Mouse (Mus musculus) adrenal gland, adult 8-10 months (tissue): ENCODE measurements around the gene Ppef2. TPM values are rescaled to one million over a fixed set of nuclear protein-coding genes. Genes with fewer than 3 reads are reported as not detected.

Experiments
- DNase-seq: peaks from one replicate; pipeline ENCODE4 v3.0.0; 2022
- total RNA-seq, 4 experiments: library from RNA; stranded (reverse); gene quantifications; 2 replicates each; pipeline ENCODE4 v1.2.4; 2022

The Ppef2 gene
- under 1 TPM in 2 of 4 experiments, not detected in 2; 0.31 to 0.55 TPM for total RNA-seq

GRCm38 (mm10) chr5:92256218-92256617, at the start of gene Ppef2:
Ppef2 (minus strand) TSS chr5:92256278.
- DNase-seq: no peak

DNA sequence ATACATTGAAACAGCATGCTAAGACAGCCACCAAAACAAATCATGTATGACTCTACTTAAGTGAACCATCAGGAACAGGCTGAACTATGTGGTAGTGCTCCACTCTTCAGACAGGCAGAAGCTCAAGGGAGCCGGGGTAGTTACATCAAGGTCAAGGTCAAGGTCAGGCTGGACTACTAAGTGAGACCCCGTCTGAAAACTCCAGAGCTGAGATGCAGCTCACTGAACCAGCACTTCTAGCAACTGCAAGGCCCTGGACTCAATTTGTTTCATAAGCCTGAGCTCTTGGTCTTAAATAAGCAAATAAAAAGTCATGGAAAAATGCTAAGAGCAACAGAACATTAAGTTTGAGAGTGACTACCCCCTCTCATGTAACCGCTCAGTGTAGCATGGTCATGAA, 48.2 kb upstream of the Ppef2 start:
- DNase-seq: no peak

GRCm38 (mm10) chr5:92302149-92302840, 46.2 kb upstream of the Ppef2 start:
- DNase-seq: no peak

DNA sequence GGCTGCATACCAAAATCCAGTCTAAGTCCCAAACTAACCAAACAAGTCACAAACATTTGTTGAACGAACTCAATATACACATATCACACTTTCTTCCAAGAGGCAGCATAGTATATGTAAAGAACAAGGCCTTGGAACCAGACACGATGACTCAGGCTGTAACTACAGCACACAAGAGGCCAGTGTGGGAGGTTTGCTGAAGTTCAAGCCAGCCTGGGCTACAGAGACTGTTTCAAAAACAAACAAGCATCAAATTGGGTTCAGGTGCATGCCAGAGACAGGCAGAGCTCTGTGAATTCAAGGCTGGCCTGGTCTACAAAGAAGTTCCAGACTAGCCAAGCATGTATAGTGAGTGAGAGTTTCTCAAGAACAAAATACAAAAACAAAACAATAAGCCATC, 38.4 kb upstream of the Ppef2 start:
- no peak for DNase-seq

GRCm38 (mm10) chr5:92291652-92292414, 35.8 kb upstream of the Ppef2 start:
- DNase-seq: no peak

DNA sequence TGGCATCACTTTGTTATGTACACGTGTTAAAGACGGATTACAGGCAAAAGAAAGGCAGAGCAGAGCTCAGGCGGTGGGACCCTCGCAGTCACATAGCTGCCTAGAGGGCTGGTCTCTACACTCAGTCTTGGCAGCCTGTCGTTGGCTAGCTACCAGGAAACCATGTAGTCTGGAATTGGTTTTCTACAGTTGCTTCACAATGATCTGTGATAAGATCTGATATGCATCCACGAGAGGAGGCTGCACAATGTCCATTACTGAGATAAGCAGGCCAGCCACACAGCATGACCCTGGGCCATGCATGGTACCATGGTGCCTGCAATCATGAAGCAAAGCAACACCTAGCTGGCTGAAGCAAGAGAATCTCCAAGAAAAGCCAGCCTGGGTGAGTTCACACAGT, 31.8 kb upstream of the Ppef2 start:
- no peak for DNase-seq

GRCm38 (mm10) chr5:92283107-92283506, 27.0 kb upstream of the Ppef2 start:
- DNase-seq: no peak

DNA sequence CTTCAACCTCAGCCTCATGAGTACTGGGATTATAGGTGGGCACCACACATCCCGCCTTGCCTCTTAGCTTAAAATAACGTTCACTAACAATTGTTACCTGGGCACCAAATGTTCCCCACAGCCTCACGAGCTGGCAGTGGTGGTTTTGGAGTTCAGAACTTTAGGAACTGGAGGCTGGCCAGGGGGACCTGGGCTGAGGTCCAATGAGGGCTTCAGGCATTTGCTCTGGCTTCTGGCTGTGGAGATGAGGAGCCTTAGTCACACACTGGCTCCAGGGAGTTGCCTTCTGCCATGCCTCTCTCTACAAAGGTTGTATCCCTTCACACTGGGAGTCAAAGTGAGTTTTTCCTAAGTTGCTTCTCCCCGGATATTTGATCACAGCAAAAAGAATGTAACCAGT, 26.5 kb upstream of the Ppef2 start:
- no peak for DNase-seq

DNA sequence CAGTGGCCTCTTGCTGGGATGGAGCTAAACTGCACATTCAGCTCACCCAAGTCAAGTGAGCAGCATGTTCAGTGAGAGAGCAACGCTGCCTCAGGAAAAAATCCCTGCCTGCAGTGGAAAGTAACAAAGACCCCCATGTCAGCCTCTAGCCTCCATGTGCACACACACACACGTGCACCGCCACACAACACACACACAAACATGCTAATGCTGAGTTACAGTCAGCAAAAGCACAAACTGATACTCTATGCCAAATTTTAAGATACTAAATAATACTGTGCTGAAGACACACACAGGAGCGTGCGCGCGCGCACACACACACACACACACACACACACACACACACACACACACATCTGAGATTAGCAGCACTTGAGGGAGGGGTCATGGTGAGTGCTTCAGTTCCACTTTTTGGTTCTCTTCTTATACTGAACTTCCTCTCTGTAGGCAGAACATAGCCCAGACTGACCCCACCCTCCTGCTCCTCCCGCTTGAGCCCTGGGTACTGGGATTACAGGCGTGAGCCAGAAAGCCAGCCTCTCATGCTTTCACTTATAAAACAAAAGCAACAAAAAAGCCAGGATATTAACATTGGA, 23.0 kb upstream of the Ppef2 start:
- DNase-seq: no peak

DNA sequence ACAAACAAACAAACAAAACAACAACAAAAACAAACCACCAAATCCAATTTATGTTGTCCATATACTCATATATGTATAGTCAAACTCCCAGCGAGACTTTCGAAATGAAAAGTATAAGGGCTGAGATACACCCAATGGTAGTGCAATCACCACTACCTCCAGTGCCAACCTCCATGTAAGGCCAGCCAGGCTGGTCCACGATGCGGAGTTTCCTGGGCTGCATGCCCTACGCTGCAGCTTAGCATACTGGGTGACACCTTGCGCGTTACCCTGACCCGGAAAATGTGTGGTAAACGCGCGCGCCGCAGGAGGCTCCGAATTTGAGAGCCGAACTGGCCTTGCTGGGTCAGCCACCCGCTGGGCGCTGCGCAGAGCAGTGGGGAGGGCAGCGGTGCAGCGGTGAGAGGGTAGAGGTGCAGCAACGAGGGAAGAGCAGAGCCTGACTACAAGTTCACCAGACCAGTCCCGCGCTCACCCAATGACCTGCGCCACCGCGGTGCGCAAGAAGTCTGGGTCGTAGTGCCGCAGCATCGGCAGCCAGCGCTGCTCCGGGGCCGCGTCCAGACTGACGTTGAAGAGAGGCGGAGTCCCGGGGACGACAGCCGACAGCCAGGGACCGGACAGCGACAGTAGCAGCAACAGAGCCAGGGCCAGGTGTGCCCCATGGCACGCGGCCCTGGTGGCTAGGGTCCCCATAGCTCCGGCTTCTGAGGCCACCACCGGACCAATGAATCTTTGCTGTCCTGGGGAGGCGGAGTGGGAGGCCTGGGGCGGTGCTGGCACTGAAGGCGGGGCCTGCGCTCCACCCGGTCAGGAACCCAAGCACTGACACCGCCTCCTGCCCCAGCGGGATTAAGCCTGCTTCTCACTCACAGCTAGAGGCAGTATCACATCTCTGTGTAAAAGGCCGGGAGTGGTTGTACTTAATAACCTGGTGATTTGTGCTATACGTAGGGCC, 21.6 kb upstream of the Ppef2 start, which contains the start of gene Naaa:
Naaa (minus strand) TSS at position 734 of the 958 bp plus-strand sequence.
- peak; percentile 86 for DNase-seq

DNA sequence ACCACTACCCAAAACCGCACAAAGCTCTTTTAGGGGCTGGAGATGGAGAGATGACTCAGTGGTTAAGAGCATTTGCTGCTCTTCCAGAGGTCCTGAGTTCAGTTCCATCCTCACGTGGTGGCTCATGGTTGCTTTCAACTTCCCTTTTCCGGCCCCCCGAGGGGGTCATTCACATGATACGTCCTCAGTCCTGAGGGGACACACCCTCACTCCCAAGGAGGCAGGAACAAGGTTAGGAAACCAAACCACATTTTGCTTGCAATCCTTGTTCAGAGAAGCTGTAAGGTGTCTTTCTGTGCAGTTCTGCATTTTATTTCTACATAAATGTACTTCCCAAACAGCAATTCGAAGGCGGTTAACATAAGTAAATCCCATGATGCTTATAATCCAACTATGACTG, 14.4 kb upstream of the Ppef2 start:
- no peak for DNase-seq

- peak; percentile 71 for DNase-seq
Observed at GRCm38 (mm10) chr5:92263761-92264359, 7.8 kb upstream of the Ppef2 start.

GRCm38 (mm10) chr5:92262646-92263045, 6.6 kb upstream of the Ppef2 start:
- DNase-seq: no peak

DNA sequence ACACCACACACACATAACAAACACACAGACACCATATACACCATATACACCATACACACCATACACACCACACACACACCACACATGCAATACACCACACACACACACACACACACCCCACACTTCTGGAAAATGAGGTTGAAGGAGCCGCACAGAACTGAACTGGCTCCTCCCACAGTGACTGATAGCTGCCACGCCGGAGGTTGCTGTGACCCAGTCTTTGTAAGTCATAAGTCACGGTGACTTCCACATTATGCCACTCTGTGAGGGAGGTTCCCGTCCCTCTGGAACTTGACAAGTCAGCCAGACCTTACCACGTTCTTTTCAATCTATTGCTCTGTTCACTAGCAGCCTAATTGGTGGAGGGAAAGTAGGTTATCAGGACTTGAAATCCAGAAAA, 1.6 kb downstream of the Ppef2 start:
- DNase-seq: no peak

GRCm38 (mm10) chr5:92252797-92253343, 3.2 kb downstream of the Ppef2 start:
- DNase-seq: no peak

DNA sequence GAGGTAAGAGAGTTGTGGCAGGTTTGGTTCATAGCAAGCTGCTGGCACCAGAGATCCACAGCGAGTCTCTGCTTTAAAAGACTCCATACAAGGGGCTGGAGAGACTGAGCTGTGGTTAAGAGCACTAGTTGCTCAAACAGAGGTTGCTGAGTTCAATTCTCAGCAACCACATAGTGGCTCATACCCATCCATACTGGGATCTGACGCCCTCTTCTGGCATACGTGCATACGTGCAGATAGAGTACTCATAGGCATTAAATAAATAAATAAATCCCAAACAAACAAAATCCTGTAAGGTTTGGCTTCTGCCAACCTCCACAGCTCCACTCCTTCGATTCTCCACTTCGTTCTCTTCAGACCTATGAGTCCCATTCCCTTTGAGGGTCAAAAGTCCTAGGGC, 4.0 kb downstream of the Ppef2 start:
- DNase-seq: no peak

DNA sequence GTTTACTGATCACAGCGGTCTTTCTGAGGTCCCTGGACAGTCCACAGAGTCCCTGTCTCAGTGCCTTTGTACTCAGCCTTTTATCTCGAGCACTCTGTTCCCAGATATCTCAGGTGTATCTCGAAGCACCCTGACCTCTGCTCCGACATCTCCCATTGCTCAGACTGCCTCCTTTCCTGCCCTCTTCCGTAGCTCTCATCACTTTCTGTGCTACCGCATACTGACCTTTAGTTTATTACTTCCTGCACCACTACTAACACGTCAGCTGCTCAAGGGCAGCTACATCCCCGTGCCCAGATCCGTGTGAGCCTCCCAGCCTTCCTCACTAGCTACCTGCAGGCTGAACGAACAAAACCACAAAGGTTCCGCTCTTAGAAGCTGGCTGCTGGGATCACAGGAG, 7.5 kb downstream of the Ppef2 start:
- no peak for DNase-seq

GRCm38 (mm10) chr5:92245483-92245882, 10.6 kb downstream of the Ppef2 start:
- DNase-seq: no peak

GRCm38 (mm10) chr5:92244900-92245299, 11.2 kb downstream of the Ppef2 start:
- no peak for DNase-seq

DNA sequence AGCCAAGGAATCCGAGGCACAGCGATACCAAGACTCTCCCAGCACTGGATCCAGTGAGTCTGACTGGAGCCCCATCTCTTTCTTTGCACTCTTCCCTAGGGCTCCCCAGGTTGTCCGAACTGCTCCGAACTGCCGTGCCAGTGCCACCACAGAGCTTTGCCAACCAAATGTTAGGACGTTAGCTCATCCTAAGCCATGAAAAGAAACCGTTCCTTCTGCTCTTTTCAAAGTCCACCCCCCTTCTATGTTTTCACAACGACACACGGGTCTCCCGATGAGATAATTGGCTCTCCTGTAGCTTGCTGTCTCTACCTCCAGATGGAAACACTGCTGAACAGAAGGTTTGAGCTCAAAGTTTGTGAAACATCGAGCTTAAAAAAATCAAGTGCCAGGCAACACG, 15.3 kb downstream of the Ppef2 start:
- DNase-seq: no peak

GRCm38 (mm10) chr5:92239333-92240232, 16.5 kb downstream of the Ppef2 start:
- DNase-seq: peak; percentile 47
